Mouse (Mus musculus) brain, embryonic 14.5 days (tissue): ENCODE data around the gene Cnp.

Experiments used
- CTCF ChIP-seq: fragments of 200-500 bp; IDR thresholded peaks from 2 replicates; pipeline ENCODE4 v1.5.1; 2012; ENCODE audit warnings: inconsistent platforms, mild to moderate bottlenecking, moderate library complexity, borderline replicate concordance; ENCODE audit not compliant: insufficient read depth, insufficient read length; ENCODE audit errors: extremely low read depth
- POLR2A ChIP-seq: fragments of 200-500 bp; IDR thresholded peaks from 2 replicates; pipeline ENCODE4 v1.6.1; 2012; ENCODE audit warnings: mild to moderate bottlenecking, inconsistent platforms, borderline replicate concordance; ENCODE audit not compliant: poor library complexity, insufficient read depth, insufficient read length, severe bottlenecking; ENCODE audit errors: extremely low read depth

DNA sequence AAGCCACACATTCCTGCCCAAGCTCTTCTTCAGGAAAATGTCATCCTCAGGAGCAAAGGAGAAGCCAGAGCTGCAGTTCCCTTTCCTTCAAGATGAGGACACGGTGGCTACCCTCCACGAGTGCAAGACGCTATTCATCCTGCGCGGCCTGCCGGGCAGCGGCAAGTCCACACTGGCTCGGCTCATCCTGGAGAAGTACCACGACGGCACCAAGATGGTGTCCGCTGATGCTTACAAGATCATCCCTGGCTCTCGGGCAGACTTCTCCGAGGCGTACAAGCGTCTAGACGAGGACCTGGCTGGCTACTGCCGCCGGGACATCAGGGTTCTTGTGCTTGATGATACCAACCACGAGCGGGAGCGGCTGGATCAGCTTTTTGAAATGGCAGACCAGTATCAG lies 1.6 kb downstream of the Cnp start:
- no peak for TF ChIP-seq POLR2A
- no peak for TF ChIP-seq CTCF
